Mouse (Mus musculus) limb, embryonic 15.5 days (tissue): ENCODE measurements around the gene Rai14. TPM values are rescaled to one million over a fixed set of nuclear protein-coding genes. Genes with fewer than 3 reads are reported as not detected.
A peak's percentile ranks its signal among the peaks of the same experiment; 100 is the strongest.
"Not testable (repeated sequence)": the region's sequence is repeated elsewhere in the genome, so short reads cannot be mapped to it uniquely, and the experiment has no call there.

ENCODE experiments used
- ATAC-seq: fragments of 200-750 bp; cut with Nextera tagmentation; 2 replicates; pipeline ENCODE4 v1.8.0; 2017; ENCODE audit warnings: low read depth, moderate TSS enrichment; ENCODE audit not compliant: insufficient number of reproducible peaks, low FRiP score, low TSS enrichment
- H3K27ac ChIP-seq: fragments of 300-500 bp; sonication (generic); 2 replicates; pipeline ENCODE4 v1.5.1; 2015; ENCODE audit warnings: moderate library complexity, mild to moderate bottlenecking, inconsistent platforms
- H3K27me3 ChIP-seq: fragments of 300-500 bp; sonication (generic); 2 replicates; pipeline ENCODE4 v1.6.1; 2015; ENCODE audit warnings: inconsistent platforms
- H3K36me3 ChIP-seq: fragments of 300-500 bp; sonication (generic); 2 replicates; pipeline ENCODE4 v1.6.1; 2015; ENCODE audit warnings: inconsistent platforms
- H3K4me1 ChIP-seq: fragments of 300-500 bp; sonication (generic); 2 replicates; pipeline ENCODE4 v1.6.1; 2015; ENCODE audit warnings: inconsistent platforms
- H3K4me2 ChIP-seq: fragments of 300-500 bp; sonication (generic); 2 replicates; pipeline ENCODE4 v1.6.1; 2015; ENCODE audit warnings: mild to moderate bottlenecking, inconsistent platforms
- H3K4me3 ChIP-seq: fragments of 300-500 bp; sonication (generic); 2 replicates; pipeline ENCODE4 v1.5.1; 2015; ENCODE audit warnings: mild to moderate bottlenecking, inconsistent platforms
- H3K9ac ChIP-seq: fragments of 300-500 bp; sonication (generic); 2 replicates; pipeline ENCODE4 v1.6.1; 2015; ENCODE audit warnings: inconsistent platforms
- H3K9me3 ChIP-seq: fragments of 300-500 bp; sonication (generic); 2 replicates; pipeline ENCODE4 v1.6.1; 2016; ENCODE audit warnings: inconsistent platforms
- WGBS: fragments of 180-500 bp; shearing (Covaris S2); methylation state at CpG from one replicate; pipeline ENCODE4 v1.1.7; 2015; 5-methylcytosine and 5-hydroxymethylcytosine counted together
- polyA plus RNA-seq: library from polyadenylated mRNA; unstranded; fragments of >200 nt; fragmentation: Nextera tagmentation; extraction: Ambion mirVana; gene quantifications from 2 replicates; pipeline ENCODE4 v1.2.1, GENCODE M21; 2015

Rai14 gene
- polyA plus RNA-seq, 1 experiment from 2014 or later, result 56.9 TPM

- H3K4me2 ChIP-seq, result no peak within 1 kb of the TSS
- no peak within 1 kb of the TSS for H3K9ac ChIP-seq
- WGBS, result 87% methylated on average over 13 of the region's 13 CpGs
- H3K4me1 ChIP-seq, result no peaks in the 10 kb centered on the region
- no peaks in the 10 kb centered on the region for H3K27me3 ChIP-seq
- H3K36me3 ChIP-seq, result no peaks in the 10 kb centered on the region
- no peak for ATAC-seq
- no peak within 1 kb of the TSS for H3K27ac ChIP-seq
- no peak within 1 kb of the TSS for H3K4me3 ChIP-seq
- no peaks in the 10 kb centered on the region for H3K9me3 ChIP-seq
Measured at GRCm38 (mm10) chr15:10558465-10558864, 156.0 kb downstream of the Rai14 start, which contains the start of gene Ttc23l. TSS of gene Ttc23l (minus strand) at chr15:10558668.

- H3K4me2 ChIP-seq, result no peak overlapping the region
- no peak overlapping the region for H3K27ac ChIP-seq
- no peak overlapping the region for H3K9ac ChIP-seq
- no peaks in the 10 kb centered on the region for H3K4me1 ChIP-seq
- no peaks in the 10 kb centered on the region for H3K27me3 ChIP-seq
- no peak for ATAC-seq
- H3K36me3 ChIP-seq, result no peaks in the 10 kb centered on the region
- H3K9me3 ChIP-seq, result no peaks in the 10 kb centered on the region
- no peak overlapping the region for H3K4me3 ChIP-seq
Measured at GRCm38 (mm10) chr15:10554336-10554735, 160.1 kb downstream of the Rai14 start.

- H3K9me3 ChIP-seq, result no peaks in the 10 kb centered on the region
- no peak overlapping the region for H3K9ac ChIP-seq
- H3K4me2 ChIP-seq, result no peak overlapping the region
- 28% methylated on average over 16 of the region's 16 CpGs for WGBS
- peak; percentile 79 for ATAC-seq
- H3K27ac ChIP-seq, result peak overlapping the region; percentile 77
- no peaks in the 10 kb centered on the region for H3K27me3 ChIP-seq
- peaks cover 17% of the 10 kb centered on the region for H3K4me1 ChIP-seq
- H3K4me3 ChIP-seq, result no peak overlapping the region
- no peaks in the 10 kb centered on the region for H3K36me3 ChIP-seq
Measured at GRCm38 (mm10) chr15:10540271-10541088, 173.9 kb downstream of the Rai14 start.

- no peak for ATAC-seq
- Histone ChIP-seq H3K9me3 (no peaks in the 10 kb centered on the region), H3K4me1 (peaks cover 14% of the 10 kb centered on the region), H3K4me2 (no peak overlapping the region), H3K4me3 (no peak overlapping the region), H3K36me3 (no peaks in the 10 kb centered on the region), H3K9ac (no peak overlapping the region), H3K27me3 (no peaks in the 10 kb centered on the region), H3K27ac (peak overlapping the region; percentile 60; the same call in 1 of the 2 replicates)
- 41% methylated on average over 7 of the region's 7 CpGs for WGBS
Measured at GRCm38 (mm10) chr15:10535969-10536368, 178.5 kb downstream of the Rai14 start.

DNA sequence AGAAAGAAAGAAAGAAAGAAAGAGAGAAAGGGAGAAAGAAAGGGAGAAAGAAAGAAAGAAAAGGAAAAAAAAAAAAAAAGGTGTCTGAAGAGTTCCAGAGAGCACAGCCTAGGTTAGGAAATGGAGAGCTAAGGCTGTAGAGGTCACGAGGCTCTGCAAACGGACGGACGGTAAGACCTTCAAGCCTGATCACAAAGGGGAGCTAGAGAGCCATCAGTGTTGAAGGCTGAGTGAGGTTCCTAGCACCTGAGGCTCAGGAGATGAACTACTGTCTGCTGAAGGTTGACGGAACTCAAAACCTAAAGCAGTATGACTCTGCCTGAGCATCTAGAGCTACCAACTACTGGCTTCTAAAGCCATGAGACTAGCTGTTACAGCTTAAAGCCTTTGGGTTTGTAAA, 179.8 kb downstream of the Rai14 start:
- Histone ChIP-seq H3K27me3 (no peaks in the 10 kb centered on the region), H3K36me3 (no peaks in the 10 kb centered on the region), H3K4me2 (no peak overlapping the region), H3K4me3 (no peak overlapping the region), H3K27ac (no peak overlapping the region), H3K9me3 (no peaks in the 10 kb centered on the region), H3K9ac (no peak overlapping the region), H3K4me1 (no peaks in the 10 kb centered on the region)
- 86% methylated on average over 5 of the region's 5 CpGs for WGBS
- ATAC-seq, result no peak

GRCm38 (mm10) chr15:10533361-10533760, 181.1 kb downstream of the Rai14 start:
- ATAC-seq, H3K36me3 ChIP-seq, H3K9me3 ChIP-seq, H3K4me2 ChIP-seq, H3K27me3 ChIP-seq, H3K4me3 ChIP-seq, H3K27ac ChIP-seq, H3K4me1 ChIP-seq, H3K9ac ChIP-seq: not testable (repeated sequence)
- 81% methylated on average over 10 of the region's 10 CpGs for WGBS

DNA sequence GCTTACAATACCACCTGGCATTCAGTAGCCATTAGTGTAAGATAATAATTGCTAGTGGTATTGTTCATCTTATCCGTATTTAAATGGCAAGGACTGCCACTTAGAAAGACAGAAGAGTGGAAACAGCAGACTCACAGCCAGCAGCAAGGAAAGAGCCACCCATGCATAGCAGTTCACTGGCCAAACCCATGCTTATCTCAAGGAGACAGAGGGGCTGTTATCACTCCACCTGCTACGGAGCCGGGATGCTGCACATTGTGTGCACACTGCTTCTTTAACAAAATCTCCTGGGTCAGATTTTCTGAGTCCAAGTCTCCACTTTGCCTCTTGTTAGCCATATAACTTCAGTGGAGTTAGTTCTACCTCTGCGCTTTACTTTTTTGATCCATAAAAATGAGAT, 183.1 kb downstream of the Rai14 start:
- no peak overlapping the region for H3K9ac ChIP-seq
- 93% methylated on average over 4 of the region's 4 CpGs for WGBS
- no peaks in the 10 kb centered on the region for H3K27me3 ChIP-seq
- no peak for ATAC-seq
- no peak overlapping the region for H3K4me2 ChIP-seq
- H3K36me3 ChIP-seq, result no peaks in the 10 kb centered on the region
- H3K4me3 ChIP-seq, result no peak overlapping the region
- no peaks in the 10 kb centered on the region for H3K4me1 ChIP-seq
- no peaks in the 10 kb centered on the region for H3K9me3 ChIP-seq
- H3K27ac ChIP-seq, result no peak overlapping the region

DNA sequence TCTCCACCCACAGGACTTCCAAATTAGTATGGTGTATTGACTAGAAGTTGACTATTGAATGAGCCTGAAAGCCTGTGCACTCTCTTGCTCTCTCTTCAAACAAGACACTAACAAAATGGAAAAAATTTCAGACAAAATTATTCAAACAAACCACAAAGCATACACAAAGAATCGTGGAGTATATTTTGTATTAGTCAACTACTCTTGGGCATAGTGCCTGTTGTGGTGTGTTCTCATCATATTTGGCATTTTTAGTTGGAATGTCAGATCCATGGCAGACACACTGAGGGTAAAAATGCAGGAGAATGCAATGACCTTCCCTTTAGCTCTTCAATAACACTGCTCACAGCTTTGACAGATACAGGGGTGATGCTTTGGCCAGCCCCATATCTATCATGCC, 188.5 kb downstream of the Rai14 start:
- 70% methylated on average over 1 of the region's 1 CpGs for WGBS
- ATAC-seq, result no peak
- no peaks in the 10 kb centered on the region for H3K36me3 ChIP-seq
- no peak overlapping the region for H3K4me2 ChIP-seq
- no peak overlapping the region for H3K9ac ChIP-seq
- H3K4me1 ChIP-seq, result no peaks in the 10 kb centered on the region
- no peak overlapping the region for H3K4me3 ChIP-seq
- no peak overlapping the region for H3K27ac ChIP-seq
- H3K9me3 ChIP-seq, result no peaks in the 10 kb centered on the region
- no peaks in the 10 kb centered on the region for H3K27me3 ChIP-seq

Other genes with a start within 250 kb of the Rai14 start
- 11.2 and 11.3 TPM in 2 replicates for gene Dnajc21, start 244.1 kb downstream of the Rai14 start, polyA plus RNA-seq
- gene Brix1, start 228.7 kb downstream of the Rai14 start, polyA plus RNA-seq, result 89.6 and 92.3 TPM in 2 replicates
- 27.2 and 27.6 TPM in 2 replicates for gene Rad1, start 228.6 kb downstream of the Rai14 start, polyA plus RNA-seq
- 0.11 TPM in 1 of 2 replicates, not detected in the other for gene Ttc23l, start 156.0 kb downstream of the Rai14 start, polyA plus RNA-seq
- gene C1qtnf3, start 237.7 kb upstream of the Rai14 start, polyA plus RNA-seq, result 167 and 188 TPM in 2 replicates